Mouse (Mus musculus) small intestine, adult 2 months (tissue): ENCODE measurements around the gene Hs3st2. TPM values are rescaled to one million over a fixed set of nuclear protein-coding genes. Genes with fewer than 3 reads are reported as not detected.
A peak's percentile ranks its signal among the peaks of the same experiment; 100 is the strongest.
"Not testable (repeated sequence)": the region's sequence is repeated elsewhere in the genome, so short reads cannot be mapped to it uniquely, and the experiment has no call there.

ENCODE experiments used
- H3K27ac ChIP-seq: fragments of 200-500 bp; 2 replicates; pipeline ENCODE4 v1.5.1; 2012; ENCODE audit warnings: low read depth, low read length, control low read depth, inconsistent platforms; ENCODE audit not compliant: insufficient read depth
- H3K27me3 ChIP-seq: fragments of 200-500 bp; 2 replicates; pipeline ENCODE4 v1.6.1; 2012; ENCODE audit warnings: mild to moderate bottlenecking, moderate library complexity, low read length, inconsistent platforms; ENCODE audit not compliant: control insufficient read depth, insufficient read depth
- H3K36me3 ChIP-seq: fragments of 200-500 bp; 2 replicates; pipeline ENCODE4 v1.6.1; 2012; ENCODE audit warnings: mild to moderate bottlenecking, low read length, control low read depth, inconsistent platforms; ENCODE audit not compliant: control insufficient read depth, insufficient read depth
- H3K4me1 ChIP-seq: fragments of 200-500 bp; 2 replicates; pipeline ENCODE4 v1.6.1; 2012; ENCODE audit warnings: low read length, inconsistent platforms, mixed read lengths; ENCODE audit not compliant: control insufficient read depth, insufficient read depth, insufficient read length
- H3K4me3 ChIP-seq: fragments of 200-500 bp; 2 replicates; pipeline ENCODE4 v1.5.1; 2012; ENCODE audit warnings: low read depth, mild to moderate bottlenecking, control low read depth, inconsistent platforms, low read length, moderate library complexity
- CTCF ChIP-seq: fragments of 200-500 bp; IDR thresholded peaks from 2 replicates; pipeline ENCODE4 v1.5.1; 2012; ENCODE audit warnings: low read depth, mild to moderate bottlenecking, control low read depth, inconsistent platforms, low read length, moderate library complexity, mixed read lengths; ENCODE audit not compliant: insufficient replicate concordance, insufficient read length; ENCODE audit errors: extremely low read depth
- POLR2A ChIP-seq: fragments of 200-500 bp; IDR thresholded peaks from 2 replicates; pipeline ENCODE4 v1.6.1; 2012; ENCODE audit warnings: low read depth, mild to moderate bottlenecking, control low read depth, inconsistent platforms, low read length, moderate library complexity
- WGBS: fragments of 180-500 bp; shearing (Covaris S2); methylation state at CpG from one replicate; pipeline ENCODE4 v1.1.7; 2018; 5-methylcytosine and 5-hydroxymethylcytosine counted together
- polyA plus RNA-seq: library from polyadenylated mRNA; depleted of rRNA; stranded (reverse); fragments of >200 nt; gene quantifications from 2 replicates; pipeline ENCODE4 v1.2.3, GENCODE M21; 2012; rRNA removed

Hs3st2 gene
- 0.11 and 0.23 TPM in 2 replicates for polyA plus RNA-seq

DNA sequence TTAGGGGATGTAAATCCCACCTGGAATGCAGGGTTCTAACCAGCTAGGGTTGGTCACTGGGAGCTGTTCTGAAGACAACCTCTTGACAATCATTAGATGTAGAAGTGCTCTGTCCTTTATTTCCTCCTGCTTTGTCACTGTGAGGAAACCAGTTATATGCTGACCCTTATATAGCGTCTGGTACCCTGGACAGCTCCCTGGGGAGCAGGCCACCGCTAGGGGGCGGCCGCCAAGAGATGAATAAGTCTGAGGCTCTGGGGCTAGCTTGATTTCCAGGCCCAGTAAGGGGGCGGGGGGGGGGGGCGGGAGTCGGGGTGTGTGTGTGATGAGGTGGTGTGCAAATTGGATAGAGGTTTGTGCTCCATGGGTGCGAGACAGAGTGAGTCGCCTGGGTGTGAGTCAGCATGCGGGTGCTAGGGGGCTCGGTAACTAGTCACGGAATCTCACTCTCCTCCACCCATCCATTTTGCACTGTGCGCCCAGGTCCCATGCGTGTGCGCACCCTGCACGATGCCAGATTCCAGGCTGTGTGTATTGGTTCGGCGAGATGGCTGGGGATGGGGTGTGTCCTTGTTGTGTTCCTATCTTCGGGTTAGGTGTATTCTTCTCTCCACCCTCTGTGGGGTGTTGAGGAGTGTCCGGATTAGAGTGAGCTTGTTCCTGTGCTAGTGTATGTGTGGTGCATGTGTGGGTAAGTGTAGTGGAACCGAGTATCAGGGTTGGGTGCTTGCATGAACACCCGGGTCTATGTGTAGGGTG, at the start of gene Hs3st2:
Gene Hs3st2, plus strand, starts transcription at position 635 of the 759 bp plus-strand sequence.
- no peak within 1 kb of the TSS for H3K4me3 ChIP-seq
- 8% methylated on average over 22 of the region's 22 CpGs for WGBS
- TF ChIP-seq POLR2A (no peak), CTCF (peak; percentile 53; the same call in 1 of the 2 replicates)
- H3K27me3 ChIP-seq: peaks cover 11% of the 10 kb centered on the region
- H3K36me3 ChIP-seq: no peaks in the 10 kb centered on the region
- H3K4me1 ChIP-seq: no peaks in the 10 kb centered on the region
- no peak within 1 kb of the TSS for H3K27ac ChIP-seq

DNA sequence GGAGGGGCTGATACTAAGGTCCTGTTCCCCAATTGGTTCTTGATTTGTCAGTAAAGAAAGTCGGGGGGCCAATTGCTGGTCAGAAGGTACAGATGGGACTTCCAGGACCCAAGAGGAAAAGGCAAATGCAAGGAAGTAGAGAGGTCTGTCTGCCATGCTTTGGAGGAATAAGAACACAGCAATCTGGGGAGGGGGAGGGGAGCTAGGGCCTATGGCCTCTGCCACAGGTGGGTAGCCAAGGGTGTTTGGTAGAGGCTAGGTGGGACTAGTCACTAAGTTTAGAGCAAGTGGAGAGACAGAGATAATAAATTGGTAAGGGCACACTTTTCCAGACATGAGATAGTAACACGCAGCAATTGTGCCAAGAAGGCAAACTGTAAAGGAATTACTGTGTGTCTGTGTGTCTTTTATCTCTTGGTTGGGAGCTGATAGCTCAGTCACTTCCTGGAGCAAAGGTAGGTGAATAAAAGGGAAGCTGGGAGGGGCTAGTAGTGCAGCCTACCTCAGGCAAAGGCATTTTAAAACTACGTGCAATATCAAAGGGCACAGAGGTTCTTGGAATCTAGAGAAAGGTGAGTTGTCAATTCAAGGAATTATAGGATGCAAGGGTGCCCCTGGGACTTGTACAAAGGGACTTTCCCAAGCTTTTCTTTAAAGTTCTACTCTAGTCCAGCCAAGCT, 43.2 kb upstream of the Hs3st2 start:
- Histone ChIP-seq H3K27ac (peak overlapping the region; percentile 97), H3K4me3 (no peak overlapping the region), H3K27me3 (no peaks in the 10 kb centered on the region), H3K36me3 (no peaks in the 10 kb centered on the region), H3K4me1 (peaks cover 11% of the 10 kb centered on the region; the same call in 1 of the 2 replicates)
- WGBS: 20% methylated on average over 3 of the region's 3 CpGs
- no peak for TF ChIP-seq CTCF

DNA sequence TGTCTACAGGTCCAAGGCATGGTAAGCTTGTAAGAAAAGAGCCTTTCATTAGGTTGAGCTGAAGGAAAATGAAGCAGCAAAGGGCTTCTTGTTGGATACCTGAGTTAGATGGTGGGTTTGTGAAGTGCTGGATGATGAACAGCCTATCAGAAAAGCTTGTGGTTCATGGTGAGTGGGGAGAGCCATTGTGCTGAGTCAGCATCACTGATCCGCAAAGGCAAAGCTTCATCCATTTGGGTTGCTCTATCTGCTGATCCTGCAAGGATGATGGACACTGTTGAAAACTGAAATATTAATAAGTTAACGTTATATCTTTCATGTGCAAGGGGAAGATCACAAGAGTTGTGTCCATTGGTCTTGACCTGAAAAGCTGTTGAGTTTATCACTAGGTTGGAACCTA, 40.0 kb upstream of the Hs3st2 start:
- Histone ChIP-seq H3K4me1 (peaks cover 11% of the 10 kb centered on the region; the same call in 1 of the 2 replicates), H3K4me3 (no peak overlapping the region), H3K27ac (no peak overlapping the region), H3K36me3 (no peaks in the 10 kb centered on the region), H3K27me3 (no peaks in the 10 kb centered on the region)
- no peak for TF ChIP-seq POLR2A
- TF ChIP-seq CTCF: no peak
- WGBS: 83% methylated on average over 2 of the region's 2 CpGs

DNA sequence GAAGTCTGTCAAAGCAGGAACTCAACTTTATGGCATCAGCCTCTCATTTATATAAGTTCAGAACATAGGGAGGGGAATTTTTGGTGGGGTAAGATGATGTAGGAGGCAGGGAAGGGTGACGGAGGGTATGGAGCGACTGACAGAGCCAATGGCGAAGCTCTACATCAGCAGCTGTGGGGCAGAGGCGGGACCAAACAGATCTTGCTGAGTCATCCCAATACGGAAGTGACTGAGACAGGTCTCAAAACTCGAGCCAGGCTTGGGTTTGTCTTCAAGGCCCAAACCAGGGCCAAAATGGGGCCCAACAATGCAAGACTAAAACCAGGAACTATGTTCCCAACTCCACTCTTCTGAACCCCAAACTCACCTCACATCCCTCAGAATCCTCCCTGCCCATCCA, 30.2 kb upstream of the Hs3st2 start:
- H3K27ac ChIP-seq, H3K4me1 ChIP-seq, H3K4me3 ChIP-seq, H3K36me3 ChIP-seq, H3K27me3 ChIP-seq: not testable (repeated sequence)
- WGBS: 89% methylated on average over 6 of the region's 6 CpGs

DNA sequence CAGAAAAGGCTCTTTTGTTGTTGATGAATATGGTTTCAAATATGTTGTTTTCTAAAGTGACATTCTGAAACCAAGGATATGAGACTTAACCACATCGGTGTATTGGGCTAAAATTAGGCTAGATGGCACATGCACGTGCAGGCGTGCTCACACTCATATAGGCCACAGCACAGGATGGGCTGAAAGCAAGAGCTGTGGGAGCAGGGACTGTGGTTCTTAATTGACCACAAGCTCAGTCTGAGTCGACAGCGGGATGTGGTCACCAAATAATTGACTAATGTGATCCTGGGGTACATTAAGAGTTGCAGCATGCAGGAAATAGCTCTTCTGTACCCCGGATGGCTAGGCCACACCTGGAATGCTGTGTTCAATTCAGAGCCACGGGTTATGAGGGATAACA, 26.1 kb upstream of the Hs3st2 start:
- WGBS: 77% methylated on average over 7 of the region's 7 CpGs
- no peaks in the 10 kb centered on the region for H3K27me3 ChIP-seq
- no peak for TF ChIP-seq POLR2A
- no peak for TF ChIP-seq CTCF
- H3K4me3 ChIP-seq: no peak overlapping the region
- no peaks in the 10 kb centered on the region; the same call in 1 of the 2 replicates for H3K4me1 ChIP-seq
- H3K36me3 ChIP-seq: no peaks in the 10 kb centered on the region
- H3K27ac ChIP-seq: no peak overlapping the region

DNA sequence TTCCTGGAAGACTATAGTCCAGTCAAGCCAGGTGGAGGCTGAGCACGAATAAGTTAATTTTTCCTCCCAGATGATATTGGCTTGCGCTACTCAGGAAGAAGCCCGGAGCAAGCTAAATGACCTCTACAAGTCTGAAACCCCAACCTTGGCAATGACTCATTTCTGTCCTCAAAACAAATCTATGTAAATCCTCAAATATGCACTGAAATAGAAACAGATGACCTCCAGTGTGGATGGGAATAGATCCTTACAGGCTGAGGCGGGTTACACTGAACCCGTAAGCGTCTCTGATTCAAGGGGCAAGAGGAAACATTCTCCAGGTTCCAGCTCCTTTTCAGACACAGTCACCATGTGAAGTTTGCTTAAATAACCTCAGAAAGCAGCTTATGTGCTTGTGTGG, 24.5 kb upstream of the Hs3st2 start:
- TF ChIP-seq POLR2A (no peak), CTCF (no peak)
- 94% methylated on average over 6 of the region's 6 CpGs for WGBS
- Histone ChIP-seq H3K4me3 (no peak overlapping the region), H3K27ac (no peak overlapping the region), H3K36me3 (no peaks in the 10 kb centered on the region), H3K4me1 (no peaks in the 10 kb centered on the region; the same call in 1 of the 2 replicates), H3K27me3 (no peaks in the 10 kb centered on the region)

DNA sequence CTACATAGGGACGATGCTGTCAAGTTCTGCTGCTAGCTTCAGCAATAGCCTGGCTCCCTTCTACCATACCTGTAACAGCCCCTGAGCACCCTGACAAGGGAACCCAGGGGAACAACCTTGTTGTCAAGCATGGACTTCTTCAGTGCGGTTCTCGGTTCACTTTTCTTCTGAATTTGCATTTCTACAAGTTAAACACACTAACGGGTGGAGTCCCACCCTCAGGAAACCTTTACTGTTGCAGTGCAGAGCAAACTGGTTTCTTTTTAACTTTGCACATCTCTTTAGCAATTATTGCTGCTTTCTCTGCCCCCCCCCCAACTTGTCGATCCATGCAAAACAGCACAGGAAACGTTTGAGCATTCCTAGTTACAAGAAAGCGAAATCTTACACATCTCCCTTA, 19.7 kb upstream of the Hs3st2 start:
- Histone ChIP-seq H3K27me3 (no peaks in the 10 kb centered on the region), H3K27ac (no peak overlapping the region), H3K4me3 (no peak overlapping the region), H3K36me3 (no peaks in the 10 kb centered on the region), H3K4me1 (no peaks in the 10 kb centered on the region)
- WGBS: 73% methylated on average over 7 of the region's 7 CpGs
- TF ChIP-seq CTCF (no peak), POLR2A (no peak)

DNA sequence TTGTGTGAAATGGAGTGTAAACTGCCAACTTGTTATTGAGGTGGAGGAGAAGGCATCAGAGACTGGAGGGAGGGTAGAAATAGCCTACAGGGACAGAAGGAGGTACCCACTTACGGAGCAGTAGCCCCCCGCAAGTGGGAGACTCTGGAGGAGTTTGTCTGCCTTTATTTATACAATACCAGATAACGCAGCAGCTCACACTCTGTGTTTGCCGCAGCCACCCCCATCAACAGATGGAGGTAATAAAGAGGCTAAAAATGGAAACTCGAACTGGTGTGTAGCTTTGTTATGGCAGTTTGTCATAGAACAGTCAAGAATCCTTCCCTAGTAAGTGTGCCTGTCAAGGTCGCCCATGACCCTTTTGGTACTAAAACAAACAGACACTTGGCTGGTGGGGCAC, 16.2 kb upstream of the Hs3st2 start:
- WGBS: 23% methylated on average over 6 of the region's 6 CpGs
- H3K4me3 ChIP-seq: no peak overlapping the region
- TF ChIP-seq POLR2A (no peak), CTCF (no peak)
- H3K36me3 ChIP-seq: no peaks in the 10 kb centered on the region
- no peaks in the 10 kb centered on the region for H3K4me1 ChIP-seq
- H3K27me3 ChIP-seq: no peaks in the 10 kb centered on the region
- no peak overlapping the region for H3K27ac ChIP-seq
